Mouse (Mus musculus) left cerebral cortex, adult 2 months (tissue): ENCODE data around the gene Sugp1. TPM values are rescaled to one million over a fixed set of nuclear protein-coding genes. Genes with fewer than 3 reads are reported as not detected.

Experiments used
- DNase-seq, 2 experiments: peaks; one replicate each; pipeline ENCODE4 v3.0.0; 2021 to 2022; ENCODE audit warnings: low spot score in 2 of 2, mixed read lengths in 1 of 2; ENCODE audit errors: extremely low spot score in 1 of 2
- H3K27ac ChIP-seq: fragments of 200-600 bp; 2 replicates; pipeline ENCODE4 v1.8.1; 2022
- H3K4me3 ChIP-seq: fragments of 200-600 bp; 2 replicates; pipeline ENCODE4 v1.8.1; 2022
- CTCF ChIP-seq: fragments of 200-600 bp; IDR thresholded peaks from 2 replicates; pipeline ENCODE4 v1.8.1; 2022; ENCODE audit warnings: antibody characterized with exemption, mild to moderate bottlenecking, moderate library complexity
- intact Hi-C: fragments of 180-260 bp; cut with DNase I; formaldehyde crosslinking; loops from one replicate; pipeline ENCODE4 v1.15.1; 2025
- microRNA-seq, 2 experiments: library from miRNA; unstranded; fragments of <30 nt; microRNA quantifications; one replicate each; pipeline ENCODE4 v1.2.0; 2021
- total RNA-seq, 2 experiments: library from RNA; stranded (reverse); gene quantifications; 2 replicates each; pipeline ENCODE4 v1.2.3; 2021

Gene Sugp1
- total RNA-seq, 2 experiments from 2014 or later, result 52.5 to 54.2 TPM

- intact Hi-C loops, result loop anchor here (1.0 kb wide), 1 partner anchor 19 kb away; no protein-coding TSS in a partner anchor
- peak; percentile 68 for DNase-seq
- Histone ChIP-seq H3K27ac (peak overlapping the region; percentile 88), H3K4me3 (peak overlapping the region; percentile 56)
- TF ChIP-seq CTCF, result peak; percentile 32
Observed at GRCm38 (mm10) chr8:70118726-70119700, 76.4 kb downstream of the Sugp1 start.

- intact Hi-C loops, result loop anchor here (2.0 kb wide), 1 partner anchor 34 kb away; no protein-coding TSS in a partner anchor
- peak within 1 kb of the TSS; percentile 88 for H3K27ac ChIP-seq
- peak within 1 kb of the TSS; percentile 56 for H3K4me3 ChIP-seq
- no peak for TF ChIP-seq CTCF
- peak; percentile 91 to 93 for DNase-seq
Observed at GRCm38 (mm10) chr8:70120667-70121066, 78.1 kb downstream of the Sugp1 start, which contains the start of gene Ncan. Gene Ncan, minus strand, starts transcription at chr8:70120873.

Small RNAs within 50 kb of the gene (microRNA-seq; reads per million reads assigned to microRNA genes)
- gene Mir7066, result 20.4 to 20.6 reads per million in 2 experiments

Other genes with a start within 250 kb of the Sugp1 start
- 10 to 100 TPM; 13.1 to 22.5 TPM for gene Gmip, start 234.1 kb upstream of the Sugp1 start, total RNA-seq
- under 1 TPM; 0.41 to 0.75 TPM for gene Lpar2, start 220.4 kb upstream of the Sugp1 start, total RNA-seq
- 10 to 100 TPM; 18.5 to 20.7 TPM for gene Pbx4, start 210.3 kb upstream of the Sugp1 start, total RNA-seq
- gene Cilp2, start 155.1 kb upstream of the Sugp1 start, total RNA-seq, result under 1 TPM; 0.63 to 0.91 TPM
- under 1 TPM in 1 of 2 experiments, not detected in 1; 0.25 TPM for gene Tssk6, start 140.6 kb upstream of the Sugp1 start, total RNA-seq
- 100 to 1,000 TPM; 145 to 146 TPM for gene Ndufa13, start 140.3 kb upstream of the Sugp1 start, total RNA-seq
- gene Yjefn3, start 140.1 kb upstream of the Sugp1 start, total RNA-seq, result 10 to 100 TPM; 25.8 to 30.7 TPM
- gene Gatad2a, start 46.4 kb upstream of the Sugp1 start, total RNA-seq, result 10 to 100 TPM; 27.6 to 32.2 TPM
- 10 to 100 TPM; 74.4 to 75.2 TPM for gene Mau2, start 79 bp upstream of the Sugp1 start, total RNA-seq
- gene Tm6sf2, start 30.1 kb downstream of the Sugp1 start, total RNA-seq, result 1 to 10 TPM; 3.4 to 6.2 TPM
- gene Hapln4, start 40.6 kb downstream of the Sugp1 start, total RNA-seq, result 100 to 1,000 TPM; 101 to 106 TPM
- 100 to 1,000 TPM; 175 to 186 TPM for gene Ncan, start 78.1 kb downstream of the Sugp1 start, total RNA-seq
- gene Nr2c2ap, start 88.5 kb downstream of the Sugp1 start, total RNA-seq, result 10 to 100 TPM; 20.7 to 22.0 TPM
- gene Rfxank, start 96.3 kb downstream of the Sugp1 start, total RNA-seq, result 10 to 100 TPM; 13.1 to 14.2 TPM
- 10 to 100 TPM; 46.6 to 47.9 TPM for gene Borcs8, start 96.7 kb downstream of the Sugp1 start, total RNA-seq
- gene Mef2b, start 96.9 kb downstream of the Sugp1 start, total RNA-seq, result under 1 TPM in 1 of 2 experiments, not detected in 1; 0.36 TPM
- 10 to 100 TPM; 46.1 to 52.1 TPM for gene Tmem161a, start 129.5 kb downstream of the Sugp1 start, total RNA-seq
- gene Slc25a42, start 169.5 kb downstream of the Sugp1 start, total RNA-seq, result 10 to 100 TPM; 39.0 to 45.4 TPM
- 100 to 1,000 TPM; 116 to 117 TPM for gene Sugp2, start 191.4 kb downstream of the Sugp1 start, total RNA-seq
- gene Armc6, start 191.7 kb downstream of the Sugp1 start, total RNA-seq, result 10 to 100 TPM; 40.8 to 43.1 TPM
- 1 to 10 TPM; 6.9 to 7.3 TPM for gene Homer3, start 240.0 kb downstream of the Sugp1 start, total RNA-seq